Mouse (Mus musculus) ES-E14 (cell line): ENCODE results near the gene Mlxip. TPM values are rescaled to one million over a fixed set of nuclear protein-coding genes. Genes with fewer than 3 reads are reported as not detected.

ENCODE experiments used
- DNase-seq: peaks from one replicate; pipeline ENCODE4 v3.0.0-alpha.2; 2013; ENCODE audit warnings: low read depth, low spot score
- H3K27ac ChIP-seq: 2 replicates; pipeline ENCODE4 v1.5.1; 2012; ENCODE audit warnings: low read depth, mild to moderate bottlenecking, low read length, moderate library complexity, mixed read lengths; ENCODE audit not compliant: poor library complexity, insufficient read depth, severe bottlenecking
- H3K36me3 ChIP-seq: 2 replicates; pipeline ENCODE4 v1.6.1; 2012; ENCODE audit warnings: mild to moderate bottlenecking, low read length, moderate library complexity, mixed read lengths; ENCODE audit not compliant: control insufficient read depth, poor library complexity, insufficient read depth, severe bottlenecking
- H3K4me1 ChIP-seq, 2 experiments: fragments of 150-350 bp in 1 of 2; sonication (generic) in 1 of 2; 2 replicates each; pipeline ENCODE4 v1.6.1; 2012; ENCODE audit warnings: low read length in 2 of 2, mild to moderate bottlenecking in 1 of 2, mixed read lengths in 1 of 2; ENCODE audit not compliant: control insufficient read depth in 2 of 2, insufficient read depth in 2 of 2, poor library complexity in 1 of 2
- H3K4me3 ChIP-seq, 2 experiments: fragments of 150-350 bp in 1 of 2; sonication (generic) in 1 of 2; 2 replicates each; pipeline ENCODE4 v1.5.1; 2012; ENCODE audit warnings: low read length in 2 of 2, low read depth in 1 of 2, mild to moderate bottlenecking in 1 of 2, mixed read lengths in 1 of 2; ENCODE audit not compliant: insufficient read depth in 1 of 2, poor library complexity in 1 of 2, severe bottlenecking in 1 of 2
- H3K9ac ChIP-seq: 2 replicates; pipeline ENCODE4 v1.6.1; 2012; ENCODE audit warnings: low read depth, mild to moderate bottlenecking, low read length, mixed read lengths; ENCODE audit not compliant: poor library complexity, insufficient read depth, severe bottlenecking
- H3K9me3 ChIP-seq: fragments of 150-350 bp; sonication (generic); 2 replicates; pipeline ENCODE4 v1.6.1; 2012; ENCODE audit warnings: low read depth, mild to moderate bottlenecking, low read length; ENCODE audit not compliant: control insufficient read depth, insufficient read depth
- CHD2 ChIP-seq: IDR thresholded peaks from 2 replicates; pipeline ENCODE4 v1.6.1; 2014; ENCODE audit warnings: mild to moderate bottlenecking, low read depth, low read length, inconsistent platforms
- HCFC1 ChIP-seq: IDR thresholded peaks from 2 replicates; pipeline ENCODE4 v1.6.1; 2012; ENCODE audit warnings: low read length, inconsistent platforms, borderline replicate concordance; ENCODE audit not compliant: insufficient read depth
- MAFK ChIP-seq: IDR thresholded peaks from 2 replicates; pipeline ENCODE4 v1.6.1; 2014; ENCODE audit warnings: mild to moderate bottlenecking, low read depth, low read length, inconsistent platforms; ENCODE audit not compliant: insufficient read depth
- ZC3H11A ChIP-seq: IDR thresholded peaks from 2 replicates; pipeline ENCODE4 v1.6.1; 2012; ENCODE audit warnings: low read depth, mild to moderate bottlenecking, inconsistent platforms, low read length, borderline replicate concordance
- ZNF384 ChIP-seq: IDR thresholded peaks from 2 replicates; pipeline ENCODE4 v1.6.1; 2012; ENCODE audit warnings: low read depth, low read length, inconsistent platforms
- in situ Hi-C, 2 experiments: fragments of 600-800 bp; cut with MboI; formaldehyde crosslinking; loops; one replicate each; pipeline ENCODE4 v1.15.1; 2025; ENCODE audit warnings: low sequenced_read_pairs in 2 of 2, inconsistent platforms in 1 of 2; ENCODE audit not compliant: unreplicated experiment in 2 of 2
- total RNA-seq: library from RNA; depleted of rRNA; stranded (reverse); fragments of 300-350 nt; gene quantifications from 2 replicates; pipeline ENCODE4 v1.2.3, GENCODE M21; 2012

The Mlxip gene
- total RNA-seq, 1 experiment = 8.2 TPM

DNA sequence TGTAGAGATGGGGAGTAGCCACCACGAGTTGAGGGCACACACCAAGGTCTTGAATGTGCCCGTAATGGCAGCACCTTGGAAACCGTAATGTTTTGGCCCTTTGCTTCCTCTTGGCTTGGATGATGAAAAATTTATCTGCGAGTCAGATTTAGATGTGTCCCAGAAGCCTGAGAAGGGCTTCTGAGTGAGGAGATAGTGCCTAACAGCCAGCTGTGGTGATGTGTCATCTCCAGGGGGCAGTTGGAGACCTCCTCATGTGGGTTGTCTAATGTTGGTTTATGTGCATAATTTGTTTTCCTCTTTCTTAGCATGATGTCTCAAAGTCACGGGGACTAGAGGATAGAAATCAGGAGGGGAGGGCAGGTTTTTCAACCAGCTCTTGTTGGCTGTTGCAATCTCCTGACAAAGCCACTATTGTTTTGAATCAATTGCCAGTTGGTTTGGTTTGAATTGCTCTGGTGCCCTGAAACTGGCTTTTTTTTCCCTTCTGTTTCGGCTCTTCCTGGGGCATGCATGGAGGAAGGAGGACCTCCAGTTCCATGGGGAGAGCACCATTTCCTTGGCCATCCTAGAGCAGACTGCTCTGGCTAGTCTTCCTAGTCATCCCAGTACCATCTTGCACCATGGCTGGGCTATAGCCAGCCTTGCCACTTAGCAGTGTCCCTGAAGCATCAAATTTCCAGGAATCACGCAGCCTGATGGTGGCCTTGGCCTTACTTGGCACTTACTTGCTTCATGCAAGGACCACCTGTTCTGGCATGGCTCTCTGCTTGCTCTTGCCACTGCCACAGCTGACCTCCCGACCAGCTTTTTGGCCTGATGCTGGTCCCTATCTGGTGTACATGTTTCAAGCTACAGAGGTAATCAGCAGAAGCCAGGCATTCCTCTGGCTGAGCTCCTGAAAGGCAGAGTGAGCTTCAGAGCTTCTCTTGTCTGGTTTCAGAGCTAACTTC lies 22.2 kb downstream of the Mlxip start:
- 0 out of 4 replicates have a peak, but pooled peaks cover 0 to 3% of the 10 kb centered on the region in 2 experiments for H3K4me1 ChIP-seq
- no peak overlapping the region for H3K27ac ChIP-seq
- no peak overlapping the region for H3K9ac ChIP-seq
- TF ChIP-seq ZNF384 (no peak), ZC3H11A (no peak), CHD2 (no peak), HCFC1 (no peak), MAFK (no peak)
- in situ Hi-C loops = no loop called here
- no peak overlapping the region for H3K4me3 ChIP-seq
- H3K9me3 ChIP-seq = no peaks in the 10 kb centered on the region
- no peak for DNase-seq
- no peaks in the 10 kb centered on the region for H3K36me3 ChIP-seq

- Histone ChIP-seq H3K9me3 (no peaks in the 10 kb centered on the region), H3K9ac (no peak overlapping the region), H3K4me1 (0 out of 4 replicates have a peak, but pooled peaks cover 0 to 3% of the 10 kb centered on the region in 2 experiments), H3K36me3 (no peaks in the 10 kb centered on the region), H3K27ac (no peak overlapping the region), H3K4me3 (no peak overlapping the region)
- in situ Hi-C loops = no loop called here
- TF ChIP-seq ZNF384 = no peak
- DNase-seq = no peak
These were observed 29.3 kb downstream of the Mlxip start for GRCm38 (mm10) chr5:123423885-123424284.

- Histone ChIP-seq H3K36me3 (no peaks in the 10 kb centered on the region), H3K4me3 (no peak overlapping the region), H3K9me3 (no peaks in the 10 kb centered on the region), H3K9ac (no peak overlapping the region), H3K27ac (no peak overlapping the region), H3K4me1 (peaks cover 0 to 2% of the 10 kb centered on the region in 2 experiments; a peak in 1 of 4 replicates)
- TF ChIP-seq ZC3H11A (no peak), HCFC1 (no peak), MAFK (no peak), CHD2 (no peak), ZNF384 (no peak)
- no peak for DNase-seq
- in situ Hi-C loops = no loop called here
These were observed 33.0 kb downstream of the Mlxip start for GRCm38 (mm10) chr5:123427556-123427955.

GRCm38 (mm10) chr5:123431524-123432304 lies 37.1 kb downstream of the Mlxip start:
- Histone ChIP-seq H3K9ac (no peak overlapping the region), H3K9me3 (no peaks in the 10 kb centered on the region), H3K27ac (no peak overlapping the region), H3K4me3 (no peak overlapping the region), H3K4me1 (peaks cover 0 to 4% of the 10 kb centered on the region in 2 experiments; a peak in 1 of 4 replicates), H3K36me3 (no peaks in the 10 kb centered on the region)
- no peak for TF ChIP-seq ZC3H11A
- TF ChIP-seq HCFC1 = no peak
- TF ChIP-seq MAFK = no peak
- no peak for TF ChIP-seq CHD2
- no peak for TF ChIP-seq ZNF384
- no peak for DNase-seq
- in situ Hi-C loops = no loop called here
